Comparison of ENCODE assay signal across 26 mouse cellular contexts in genomic region chr16:37874501-37875235, GRCm38 (mm10). TPM values are rescaled to one million over a fixed set of nuclear protein-coding genes. Genes with fewer than 3 reads are reported as not detected.
DNase-seq lines count a peak whose midpoint lies in the region; ATAC-seq and TF ChIP-seq lines count a peak whose summit lies in the region.
"Had no signal": no experiment of that assay in that cellular context is flagged by ENCODE, and none has a peak within 500 bp of the region (broad histone marks: within the 10 kb centered on the region; RNA-seq: fewer than 3 reads in every experiment).

No protein-coding gene starts in this region.

- H3K79me2 ChIP-seq in liver, adult 2 months (ENCODE audit: control insufficient read depth, insufficient read depth, low read length): peaks cover 29% of the 10 kb centered on the region; the same call in 1 of the 2 replicates

- WGBS in liver, adult 2 months: 59% methylated on average over 4 of the region's 4 CpGs
- WGBS in liver, embryonic 12.5 days (ENCODE audit: insufficient replicate concordance): 72% methylated on average over 4 of the region's 4 CpGs
- 73% methylated on average over 4 of the region's 4 CpGs for WGBS in lung, embryonic 16.5 days

- H3K4me3 ChIP-seq in gastrocnemius, adult 2 months: no peak overlapping the region
- H3K4me3 ChIP-seq in liver, adult 2 months (ENCODE audit: insufficient read depth, low read depth, low read length): no peak overlapping the region
- H3K4me3 ChIP-seq in liver, embryonic 12.5 days: no peak overlapping the region
- no peak overlapping the region for H3K4me3 ChIP-seq in lung, embryonic 16.5 days (ENCODE audit: low read length)
- H3K4me3 ChIP-seq: forebrain, embryonic 10.5 days; midbrain, embryonic 15.5 days had no signal

- no peak overlapping the region for H3K9ac ChIP-seq in liver, adult 2 months (ENCODE audit: low read depth, low read length)
- H3K9ac ChIP-seq in liver, embryonic 12.5 days: no peak overlapping the region; the same call in 1 of the 2 replicates
- no peak overlapping the region for H3K9ac ChIP-seq in lung, embryonic 16.5 days (ENCODE audit: low read length)
- H3K9ac ChIP-seq: midbrain, embryonic 15.5 days had no signal

- no peak for DNase-seq in gastrocnemius, adult 2 months
- no peak for DNase-seq in gastrocnemius, postnatal 36 days
- no peak for DNase-seq in liver, adult 2 months (ENCODE audit: extremely low read depth, low read depth, low spot score)
- no peak for DNase-seq in adrenal gland, adult 8-10 months
- no peak for DNase-seq in right cerebral cortex, adult 2 months (ENCODE audit: low spot score in 2 of 2)
- DNase-seq: cerebellum, postnatal 14 days; gastrocnemius, postnatal 14 days; heart, postnatal 36 days; kidney, adult 11 months; layer of hippocampus, postnatal 36 days; retina, postnatal 1 day; right cerebral cortex, postnatal 4 days; thymus, postnatal 14 days had no signal

- no peak for TF ChIP-seq CTCF in gastrocnemius, adult 2 months (IDR thresholded peaks at IDR 0.05)
- TF ChIP-seq CTCF in liver, adult 2 months (IDR thresholded peaks at IDR 0.05; ENCODE audit: low read depth, low read length): no peak

- H3K27ac ChIP-seq in gastrocnemius, adult 2 months: 0 out of 2 replicates have a peak overlapping the region, but pooled peaks have one; percentile 36
- peak overlapping the region; percentile 5; the same call in 1 of the 2 replicates for H3K27ac ChIP-seq in liver, adult 2 months (replicated peaks; ENCODE audit: insufficient read depth, low read depth, low read length)
- H3K27ac ChIP-seq in liver, embryonic 12.5 days: no peak overlapping the region
- H3K27ac ChIP-seq in lung, embryonic 16.5 days (ENCODE audit: low read length): 0 out of 2 replicates have a peak overlapping the region, but pooled peaks have one; percentile 27
- H3K27ac ChIP-seq: forebrain, embryonic 10.5 days; kidney, postnatal 0 days; midbrain, embryonic 15.5 days had no signal

- H3K4me2 ChIP-seq in liver, embryonic 12.5 days: no peak overlapping the region
- H3K4me2 ChIP-seq in lung, embryonic 16.5 days (ENCODE audit: low read depth, low read length): no peak overlapping the region
- H3K4me2 ChIP-seq: heart, embryonic 11.5 days; midbrain, embryonic 15.5 days had no signal

- H3K4me1 ChIP-seq in liver, adult 2 months (ENCODE audit: control insufficient read depth, insufficient read depth, low read length): peaks cover 32% of the 10 kb centered on the region
- H3K4me1 ChIP-seq in liver, embryonic 12.5 days: peaks cover 27% of the 10 kb centered on the region
- H3K4me1 ChIP-seq in lung, embryonic 16.5 days (replicated peaks; ENCODE audit: control insufficient read depth, insufficient read depth, low read length): peaks cover 18% of the 10 kb centered on the region

- peaks cover 25% of the 10 kb centered on the region for H3K36me3 ChIP-seq in liver, adult 2 months (ENCODE audit: control insufficient read depth, insufficient read depth, low read length)
- H3K36me3 ChIP-seq in liver, embryonic 12.5 days: peaks cover 39% of the 10 kb centered on the region
- peaks cover 17% of the 10 kb centered on the region for H3K36me3 ChIP-seq in lung, embryonic 16.5 days (ENCODE audit: control insufficient read depth, insufficient read depth, low read length)

- ATAC-seq in liver, embryonic 12.5 days: no peak
- peak; percentile 56 for ATAC-seq in lung, embryonic 16.5 days (ENCODE audit: low read depth)
- ATAC-seq in megakaryocyte progenitor cell, adult 5-6 weeks (replicated peaks; ENCODE audit: poor library complexity): peak; percentile 70
- ATAC-seq: midbrain, embryonic 15.5 days had no signal

- TF ChIP-seq POLR2A in liver, adult 2 months (IDR thresholded peaks at IDR 0.05; ENCODE audit: extremely low read depth, insufficient read depth, low read length): no peak

- H3K27me3 ChIP-seq in liver, adult 2 months (ENCODE audit: control insufficient read depth, insufficient read depth, low read length): no peaks in the 10 kb centered on the region
- no peaks in the 10 kb centered on the region for H3K27me3 ChIP-seq in liver, embryonic 12.5 days (replicated peaks)
- H3K27me3 ChIP-seq in lung, embryonic 16.5 days (ENCODE audit: control insufficient read depth, insufficient read depth, low read depth, low read length): no peaks in the 10 kb centered on the region
- H3K27me3 ChIP-seq: CH12.LX; midbrain, embryonic 15.5 days had no signal

- H3K9me3 ChIP-seq in liver, embryonic 12.5 days (replicated peaks): no peaks in the 10 kb centered on the region
- no peaks in the 10 kb centered on the region for H3K9me3 ChIP-seq in lung, embryonic 16.5 days (ENCODE audit: control insufficient read depth, low read length)
- H3K9me3 ChIP-seq: forebrain, embryonic 10.5 days; midbrain, embryonic 15.5 days had no signal

- intact Hi-C loops in gastrocnemius, adult 2 months (cut with DNase I): loop anchor here (5.0 kb wide), 1 partner anchor 323 kb away; no protein-coding TSS in a partner anchor
- intact Hi-C loops in gastrocnemius, postnatal 36 days (cut with DNase I): no loop called here

RNA-seq across cellular contexts. Expression of gene Lrrc58, which starts 6.5 kb away (rescaled TPM):
- total RNA-seq in gastrocnemius, adult 2 months (2021): 10 to 100 TPM; 52.3 to 61.3 TPM
- total RNA-seq in gastrocnemius, postnatal 36 days (2021): 10 to 100 TPM; 42.5 to 46.2 TPM
- total RNA-seq in liver, adult 2 months (2014; rRNA removed): 29.2 and 42.6 TPM in 2 replicates
- polyA plus RNA-seq in liver, adult 2 months (2012; rRNA removed): 9.9 and 10.5 TPM in 2 replicates
- polyA plus RNA-seq in liver, embryonic 12.5 days (2016; fragmentation: Nextera tagmentation; extraction: Ambion mirVana): 22.0 and 22.2 TPM in 2 replicates
- polyA plus RNA-seq in lung, embryonic 16.5 days (2015; fragmentation: Nextera tagmentation; extraction: Ambion mirVana): 51.1 and 56.8 TPM in 2 replicates
- 68.5 and 75.3 TPM in 2 replicates for total RNA-seq in megakaryocyte progenitor cell, adult 5-6 weeks (2015)
- total RNA-seq in megakaryocyte progenitor cell, adult 5-6 weeks (2017): 43.7 and 47.3 TPM in 2 replicates
- total RNA-seq in adrenal gland, adult 8-10 months (2022): 100 to 1,000 TPM; 130 to 206 (median 160) TPM

RNA-seq across cellular contexts. Expression of gene Gm36028, which starts 13.7 kb away (rescaled TPM):
- total RNA-seq in gastrocnemius, adult 2 months (2021): not detected
- total RNA-seq in gastrocnemius, postnatal 36 days (2021): not detected
- total RNA-seq in liver, adult 2 months (2014; rRNA removed): 2.1 and 3.2 TPM in 2 replicates
- 5.3 and 8.9 TPM in 2 replicates for polyA plus RNA-seq in liver, adult 2 months (2012; rRNA removed)
- not detected in 2 replicates for polyA plus RNA-seq in liver, embryonic 12.5 days (2016; fragmentation: Nextera tagmentation; extraction: Ambion mirVana)
- polyA plus RNA-seq in lung, embryonic 16.5 days (2015; fragmentation: Nextera tagmentation; extraction: Ambion mirVana): 0.43 and 0.73 TPM in 2 replicates
- not detected in 2 replicates for total RNA-seq in megakaryocyte progenitor cell, adult 5-6 weeks (2015)
- 0.50 TPM in 1 of 2 replicates, not detected in the other for total RNA-seq in megakaryocyte progenitor cell, adult 5-6 weeks (2017)
- total RNA-seq in adrenal gland, adult 8-10 months (2022): under 1 TPM in 2 of 4 experiments, not detected in 2; 0.29 to 0.75 TPM
- total RNA-seq: CH12.LX; gastrocnemius, postnatal 14 days; left cerebral cortex, postnatal 14 days; megakaryocyte-erythroid progenitor cell, adult 5-6 weeks; MEL; neutrophil, adult 5-6 weeks had no signal
- polyA plus RNA-seq: midbrain, embryonic 15.5 days had no signal

RNA-seq across cellular contexts. Expression of gene Gpr156, which starts 41.6 kb away (rescaled TPM):
- not detected for total RNA-seq in gastrocnemius, adult 2 months (2021)
- under 1 TPM in 1 of 2 experiments, not detected in 1; 0.10 TPM for total RNA-seq in gastrocnemius, postnatal 36 days (2021)
- not detected in 2 replicates for total RNA-seq in liver, adult 2 months (2014; rRNA removed)
- not detected in 2 replicates for polyA plus RNA-seq in liver, adult 2 months (2012; rRNA removed)
- 0.07 TPM in 1 of 2 replicates, not detected in the other for polyA plus RNA-seq in liver, embryonic 12.5 days (2016; fragmentation: Nextera tagmentation; extraction: Ambion mirVana)
- 0.33 and 0.63 TPM in 2 replicates for polyA plus RNA-seq in lung, embryonic 16.5 days (2015; fragmentation: Nextera tagmentation; extraction: Ambion mirVana)
- not detected in 2 replicates for total RNA-seq in megakaryocyte progenitor cell, adult 5-6 weeks (2015)
- not detected in 2 replicates for total RNA-seq in megakaryocyte progenitor cell, adult 5-6 weeks (2017)
- under 1 TPM; 0.09 to 0.65 (median 0.29) TPM for total RNA-seq in adrenal gland, adult 8-10 months (2022)
- total RNA-seq: heart, postnatal 36 days; megakaryocyte-erythroid progenitor cell, adult 5-6 weeks; MEL; neutrophil, adult 5-6 weeks had no signal
- polyA plus RNA-seq: liver, embryonic 16.5 days had no signal
